Mouse (Mus musculus): Measurements from ENCODE around the gene Hoxc8.

Gene Hoxc8

GRCm38 (mm10) chr15:103009265-103010111, 19.1 kb downstream of the Hoxc8 start:
- no peak for DNase-seq (ENCODE audit: low spot score)

GRCm38 (mm10) chr15:103010112-103010846, 19.9 kb downstream of the Hoxc8 start:
- DNase-seq (ENCODE audit: low spot score): no peak

GRCm38 (mm10) chr15:103010847-103011555, 20.6 kb downstream of the Hoxc8 start:
- no peak for DNase-seq (ENCODE audit: low spot score)

GRCm38 (mm10) chr15:103011928-103012486, 21.6 kb downstream of the Hoxc8 start:
- DNase-seq (ENCODE audit: low spot score): peak; percentile 64

GRCm38 (mm10) chr15:103013238-103013984, 23.0 kb downstream of the Hoxc8 start:
- peak; percentile 78 for DNase-seq (ENCODE audit: low spot score)

GRCm38 (mm10) chr15:103014166-103015008, 24.0 kb downstream of the Hoxc8 start:
- DNase-seq (ENCODE audit: low spot score): peak; percentile 60

- no peak for DNase-seq (ENCODE audit: low spot score)
These were observed 24.6 kb downstream of the Hoxc8 start for GRCm38 (mm10) chr15:103015009-103015399.

GRCm38 (mm10) chr15:103015406-103016166, 25.2 kb downstream of the Hoxc8 start:
- no peak for DNase-seq (ENCODE audit: low spot score)

- no peak for DNase-seq (ENCODE audit: low spot score)
These were observed 28.2 kb downstream of the Hoxc8 start, which contains the start of gene Hoxc4 for GRCm38 (mm10) chr15:103018636-103019035. Gene Hoxc4 (plus strand): TSS chr15:103018934.

- no peak for DNase-seq (ENCODE audit: low spot score)
These were observed 30.6 kb downstream of the Hoxc8 start for GRCm38 (mm10) chr15:103020899-103021418.

- no peak for DNase-seq (ENCODE audit: low spot score)
These were observed 31.1 kb downstream of the Hoxc8 start for GRCm38 (mm10) chr15:103021544-103021943.

- no peak for DNase-seq (ENCODE audit: low spot score)
These were observed 33.7 kb downstream of the Hoxc8 start for GRCm38 (mm10) chr15:103024131-103024530.

- no peak for DNase-seq (ENCODE audit: low spot score)
These were observed 37.1 kb downstream of the Hoxc8 start for GRCm38 (mm10) chr15:103027266-103028235.

GRCm38 (mm10) chr15:103028916-103029512, 38.6 kb downstream of the Hoxc8 start:
- no peak for DNase-seq (ENCODE audit: low spot score)

- DNase-seq (ENCODE audit: low spot score): no peak
These were observed 39.7 kb downstream of the Hoxc8 start for GRCm38 (mm10) chr15:103030142-103030541.

GRCm38 (mm10) chr15:103032167-103032566, 41.8 kb downstream of the Hoxc8 start:
- no peak for DNase-seq (ENCODE audit: low spot score)

GRCm38 (mm10) chr15:103032646-103033575, 42.5 kb downstream of the Hoxc8 start:
- no peak for DNase-seq (ENCODE audit: low spot score)
